In genomic region chr4:103064421-103064820, GRCm38 (mm10) we compare ENCODE assay signal across 28 mouse cellular contexts. TPM values are rescaled to one million over a fixed set of nuclear protein-coding genes. Genes with fewer than 3 reads are reported as not detected.
A peak's percentile ranks its signal among the peaks of the same experiment; 100 is the strongest.
DNase-seq lines count a peak whose midpoint lies in the region; ATAC-seq lines count a peak whose summit lies in the region.
"Had no signal": no experiment of that assay in that cellular context is flagged by ENCODE, and none has a peak within 500 bp of the region (broad histone marks: within the 10 kb centered on the region; RNA-seq: fewer than 3 reads in every experiment).

No protein-coding gene starts in this region.

- no peak overlapping the region for H3K4me3 ChIP-seq in midbrain, embryonic 11.5 days (ENCODE audit: low read depth, low read length)
- no peak overlapping the region for H3K4me3 ChIP-seq in midbrain, embryonic 13.5 days (replicated peaks)
- H3K4me3 ChIP-seq: embryonic facial prominence, embryonic 10.5 days; embryonic facial prominence, embryonic 12.5 days; forebrain, embryonic 10.5 days; forebrain, embryonic 12.5 days had no signal

- H3K9me3 ChIP-seq in midbrain, embryonic 11.5 days (ENCODE audit: control insufficient read depth, low read length): no peaks in the 10 kb centered on the region
- H3K9me3 ChIP-seq in midbrain, embryonic 13.5 days: no peaks in the 10 kb centered on the region
- H3K9me3 ChIP-seq: embryonic facial prominence, embryonic 10.5 days; embryonic facial prominence, embryonic 12.5 days; forebrain, embryonic 10.5 days; forebrain, embryonic 12.5 days; G1E had no signal

- H3K4me1 ChIP-seq in midbrain, embryonic 11.5 days (ENCODE audit: control insufficient read depth, insufficient read depth, low read length): peaks cover 3% of the 10 kb centered on the region
- peaks cover 10% of the 10 kb centered on the region for H3K4me1 ChIP-seq in midbrain, embryonic 13.5 days (replicated peaks)
- H3K4me1 ChIP-seq: embryonic facial prominence, embryonic 10.5 days; embryonic facial prominence, embryonic 12.5 days; forebrain, embryonic 10.5 days had no signal

- H3K9ac ChIP-seq in midbrain, embryonic 11.5 days (ENCODE audit: low read length): no peak overlapping the region
- no peak overlapping the region for H3K9ac ChIP-seq in midbrain, embryonic 13.5 days (replicated peaks)
- H3K9ac ChIP-seq: embryonic facial prominence, embryonic 12.5 days; forebrain, embryonic 12.5 days had no signal

- intact Hi-C loops in left cerebral cortex, postnatal 14 days (cut with DNase I): no loop called here

- no peaks in the 10 kb centered on the region for H3K36me3 ChIP-seq in midbrain, embryonic 11.5 days (ENCODE audit: control insufficient read depth, insufficient read depth, low read length)
- H3K36me3 ChIP-seq in midbrain, embryonic 13.5 days: no peaks in the 10 kb centered on the region
- H3K36me3 ChIP-seq: embryonic facial prominence, embryonic 12.5 days; forebrain, embryonic 12.5 days; G1E had no signal

- no peak for ATAC-seq in midbrain, embryonic 11.5 days (ENCODE audit: low FRiP score)
- ATAC-seq in midbrain, embryonic 13.5 days: no peak
- ATAC-seq in erythroid progenitor cell, adult 5-6 weeks (replicated peaks; ENCODE audit: low FRiP score, poor library complexity, severe bottlenecking): no peak
- ATAC-seq: activated CD4-positive, CD25-positive, alpha-beta regulatory T cell, adult 4 months; CD4-positive, CD25-positive, alpha-beta regulatory T cell, adult 4 months; forebrain, embryonic 14.5 days; Patski had no signal

- WGBS in midbrain, embryonic 11.5 days: 81% methylated on average over 2 of the region's 2 CpGs
- WGBS in midbrain, embryonic 13.5 days: 80% methylated on average over 2 of the region's 2 CpGs

- H3K27me3 ChIP-seq in midbrain, embryonic 11.5 days (ENCODE audit: control insufficient read depth, insufficient read depth, low read length): no peaks in the 10 kb centered on the region
- no peaks in the 10 kb centered on the region for H3K27me3 ChIP-seq in midbrain, embryonic 13.5 days
- H3K27me3 ChIP-seq: CH12.LX; embryonic facial prominence, embryonic 12.5 days; forebrain, embryonic 12.5 days; Patski had no signal

- no peak overlapping the region for H3K4me2 ChIP-seq in midbrain, embryonic 11.5 days
- H3K4me2 ChIP-seq in midbrain, embryonic 13.5 days (replicated peaks): no peak overlapping the region
- H3K4me2 ChIP-seq: embryonic facial prominence, embryonic 12.5 days; forebrain, embryonic 12.5 days had no signal

- DNase-seq in midbrain, embryonic 11.5 days (ENCODE audit: low spot score, missing footprints): peak; percentile 26
- DNase-seq in thymus, postnatal 10 days (ENCODE audit: low spot score in 2 of 2): peak; percentile 45 to 56
- DNase-seq in thymus, postnatal 25 days: peak; percentile 53
- no peak for DNase-seq in left cerebral cortex, postnatal 14 days (ENCODE audit: low spot score in 2 of 2)
- no peak for DNase-seq in gastrocnemius, adult 18-20 months (ENCODE audit: low spot score)
- DNase-seq: adrenal gland, adult 8-10 months; adrenal gland, postnatal 14 days; adrenal gland, postnatal 36 days; B cell, adult 2 months; cerebellum, adult 11-12 months; cerebellum, adult 2 months; cerebellum, adult 9-10 months; cerebellum, postnatal 10 days; cerebellum, postnatal 25 days had no signal

- H3K27ac ChIP-seq in midbrain, embryonic 11.5 days (ENCODE audit: low read depth, low read length): no peak overlapping the region
- no peak overlapping the region for H3K27ac ChIP-seq in midbrain, embryonic 13.5 days
- H3K27ac ChIP-seq: embryonic facial prominence, embryonic 10.5 days; embryonic facial prominence, embryonic 12.5 days; forebrain, embryonic 10.5 days; forebrain, embryonic 12.5 days had no signal

RNA-seq across cellular contexts. Expression of gene Insl5, which starts 37.8 kb away (rescaled TPM):
- polyA plus RNA-seq in midbrain, embryonic 11.5 days (2014; fragmentation: Nextera tagmentation; extraction: Ambion mirVana): 0.23 and 0.43 TPM in 2 replicates
- polyA plus RNA-seq in midbrain, embryonic 13.5 days (2015; fragmentation: Nextera tagmentation; extraction: Ambion mirVana): 0.24 TPM in 1 of 2 replicates, not detected in the other
- total RNA-seq in left cerebral cortex, postnatal 14 days (2021): 1 to 10 TPM in 1 of 2 experiments, under 1 TPM in 1; 0.63 to 1.1 TPM
- total RNA-seq in erythroid progenitor cell, adult 5-6 weeks (2015; ENCODE audit: low replicate concordance): not detected in 2 replicates
- total RNA-seq in erythroid progenitor cell, adult 5-6 weeks (2017; ENCODE audit: low replicate concordance): not detected in 2 replicates
- not detected for total RNA-seq in gastrocnemius, adult 18-20 months (2021)
- total RNA-seq: adrenal gland, adult 18-20 months; adrenal gland, adult 8-10 months; adrenal gland, postnatal 14 days; adrenal gland, postnatal 36 days; CH12.LX; G1E had no signal
- polyA plus RNA-seq: activated CD4-positive, CD25-positive, alpha-beta regulatory T cell, adult 4 months; CD4-positive, CD25-positive, alpha-beta regulatory T cell, adult 4 months; embryonic facial prominence, embryonic 14.5 days; forebrain, embryonic 10.5 days; forebrain, embryonic 12.5 days; forebrain, embryonic 14.5 days; G1E; Patski had no signal

RNA-seq across cellular contexts. Expression of gene Mier1, which starts 49.8 kb away (rescaled TPM):
- 31.8 and 37.7 TPM in 2 replicates for polyA plus RNA-seq in midbrain, embryonic 11.5 days (2014; fragmentation: Nextera tagmentation; extraction: Ambion mirVana)
- 34.6 and 39.3 TPM in 2 replicates for polyA plus RNA-seq in midbrain, embryonic 13.5 days (2015; fragmentation: Nextera tagmentation; extraction: Ambion mirVana)
- 10 to 100 TPM; 43.1 to 46.0 TPM for total RNA-seq in left cerebral cortex, postnatal 14 days (2021)
- 134 and 164 TPM in 2 replicates for total RNA-seq in erythroid progenitor cell, adult 5-6 weeks (2015; ENCODE audit: low replicate concordance)
- 151 and 175 TPM in 2 replicates for total RNA-seq in erythroid progenitor cell, adult 5-6 weeks (2017; ENCODE audit: low replicate concordance)
- total RNA-seq in gastrocnemius, adult 18-20 months (2021): 10 to 100 TPM; 19.4 to 21.6 TPM

RNA-seq across cellular contexts. Expression of gene Wdr78, which starts 49.9 kb away (rescaled TPM):
- 5.5 and 6.8 TPM in 2 replicates for polyA plus RNA-seq in midbrain, embryonic 11.5 days (2014; fragmentation: Nextera tagmentation; extraction: Ambion mirVana)
- polyA plus RNA-seq in midbrain, embryonic 13.5 days (2015; fragmentation: Nextera tagmentation; extraction: Ambion mirVana): 4.8 and 4.9 TPM in 2 replicates
- 10 to 100 TPM; 10.5 to 11.0 TPM for total RNA-seq in left cerebral cortex, postnatal 14 days (2021)
- total RNA-seq in erythroid progenitor cell, adult 5-6 weeks (2015; ENCODE audit: low replicate concordance): 0.72 and 1.7 TPM in 2 replicates
- 1.6 and 4.2 TPM in 2 replicates for total RNA-seq in erythroid progenitor cell, adult 5-6 weeks (2017; ENCODE audit: low replicate concordance)
- under 1 TPM; 0.53 to 0.59 TPM for total RNA-seq in gastrocnemius, adult 18-20 months (2021)

Comparison
In these comparisons a context has a peak if more than half of its experiments do, and no peak if none do; other contexts are left out.
1. DNase-seq: peak in midbrain, embryonic 11.5 days (single experiment), thymus, postnatal 10 days (2 of 2) and thymus, postnatal 25 days (single experiment); none in left cerebral cortex, postnatal 14 days (0 of 2) and gastrocnemius, adult 18-20 months (single experiment).